Mouse (Mus musculus) brain, embryonic 14.5 days (tissue): ENCODE measurements around the gene Lrp2bp.

Source experiments
- CTCF ChIP-seq: fragments of 200-500 bp; IDR thresholded peaks from 2 replicates; pipeline ENCODE4 v1.5.1; 2012; ENCODE audit warnings: inconsistent platforms, mild to moderate bottlenecking, moderate library complexity, borderline replicate concordance; ENCODE audit not compliant: insufficient read depth, insufficient read length; ENCODE audit errors: extremely low read depth
- POLR2A ChIP-seq: fragments of 200-500 bp; IDR thresholded peaks from 2 replicates; pipeline ENCODE4 v1.6.1; 2012; ENCODE audit warnings: mild to moderate bottlenecking, inconsistent platforms, borderline replicate concordance; ENCODE audit not compliant: poor library complexity, insufficient read depth, insufficient read length, severe bottlenecking; ENCODE audit errors: extremely low read depth

GRCm38 (mm10) chr8:46036217-46036616, 37.1 kb downstream of the Lrp2bp start:
- no peak for TF ChIP-seq POLR2A
- no peak for TF ChIP-seq CTCF
